ENCODE assay signal across 18 mouse cellular contexts in the genomic region with DNA sequence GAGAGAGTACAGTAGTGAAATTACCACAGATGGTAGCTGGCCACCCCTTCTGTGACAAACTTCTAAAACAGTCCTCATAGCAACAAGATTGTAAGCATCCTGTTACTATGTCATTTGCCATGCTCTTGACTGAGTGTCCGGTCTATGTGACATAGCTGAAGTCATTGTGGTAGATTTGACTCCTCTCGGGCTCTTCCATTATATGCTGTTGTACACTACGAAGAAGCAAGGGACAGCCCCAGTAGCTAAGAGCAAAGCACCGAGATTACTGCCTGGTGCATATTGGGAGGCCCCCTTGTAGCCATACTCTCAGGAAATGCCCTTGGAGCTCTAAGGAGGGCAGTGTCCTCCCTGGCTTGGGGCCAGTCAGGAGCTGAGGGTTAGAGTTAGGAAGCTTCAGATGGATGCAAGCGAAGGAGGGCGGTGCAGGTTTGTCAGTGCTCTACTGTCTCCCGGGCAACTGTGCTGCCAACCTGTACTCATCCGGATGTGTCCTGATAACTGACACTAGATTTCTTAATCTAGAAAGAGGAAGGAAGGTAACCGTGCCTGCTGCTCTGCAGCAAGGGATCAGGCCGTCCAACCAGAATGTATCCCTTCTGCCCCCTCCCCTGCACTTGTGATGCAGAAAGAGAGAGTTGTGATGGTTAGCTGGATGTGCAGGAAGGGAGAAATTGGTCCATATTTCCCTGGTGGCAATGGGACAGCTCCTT. TPM values are rescaled to one million over a fixed set of nuclear protein-coding genes. Genes with fewer than 3 reads are reported as not detected.
DNase-seq lines count a peak whose midpoint lies in the region; ATAC-seq and TF ChIP-seq lines count a peak whose summit lies in the region.
"Had no signal": no experiment of that assay in that cellular context is flagged by ENCODE, and none has a peak within 500 bp of the region (broad histone marks: within the 10 kb centered on the region; RNA-seq: fewer than 3 reads in every experiment).

No protein-coding gene starts in this region.

- H3K36me3 ChIP-seq in forebrain, embryonic 12.5 days (replicated peaks): peaks cover 11% of the 10 kb centered on the region
- H3K36me3 ChIP-seq in forebrain, embryonic 15.5 days: peaks cover 6% of the 10 kb centered on the region; the same call in 1 of the 2 replicates
- H3K36me3 ChIP-seq in midbrain, embryonic 14.5 days (ENCODE audit: control insufficient read depth, insufficient read depth, low read length): peaks cover 14% of the 10 kb centered on the region
- peaks cover 5% of the 10 kb centered on the region for H3K36me3 ChIP-seq in midbrain, postnatal 0 days (ENCODE audit: insufficient read depth, low read length)
- H3K36me3 ChIP-seq in limb, embryonic 12.5 days: peaks cover 21% of the 10 kb centered on the region

- H3K4me2 ChIP-seq in forebrain, embryonic 12.5 days: no peak overlapping the region
- H3K4me2 ChIP-seq in forebrain, embryonic 15.5 days (replicated peaks): no peak overlapping the region
- no peak overlapping the region for H3K4me2 ChIP-seq in midbrain, embryonic 14.5 days (ENCODE audit: low read length)
- no peak overlapping the region for H3K4me2 ChIP-seq in midbrain, postnatal 0 days (ENCODE audit: low read depth, low read length, poor library complexity, severe bottlenecking)
- no peak overlapping the region for H3K4me2 ChIP-seq in limb, embryonic 12.5 days
- H3K4me2 ChIP-seq: embryonic facial prominence, embryonic 13.5 days; heart, embryonic 12.5 days; liver, embryonic 13.5 days had no signal

- H3K4me3 ChIP-seq in forebrain, embryonic 12.5 days (replicated peaks): no peak overlapping the region
- no peak overlapping the region for H3K4me3 ChIP-seq in forebrain, embryonic 15.5 days
- H3K4me3 ChIP-seq in midbrain, embryonic 14.5 days (replicated peaks; ENCODE audit: low read depth, low read length): no peak overlapping the region
- no peak overlapping the region for H3K4me3 ChIP-seq in midbrain, postnatal 0 days (ENCODE audit: low read depth, low read length)
- H3K4me3 ChIP-seq in limb, embryonic 12.5 days (replicated peaks): no peak overlapping the region
- H3K4me3 ChIP-seq: embryonic facial prominence, embryonic 13.5 days; heart, embryonic 12.5 days; liver, embryonic 13.5 days had no signal

- H3K9ac ChIP-seq in forebrain, embryonic 12.5 days: no peak overlapping the region
- no peak overlapping the region for H3K9ac ChIP-seq in forebrain, embryonic 15.5 days (replicated peaks)
- H3K9ac ChIP-seq in midbrain, embryonic 14.5 days (replicated peaks; ENCODE audit: low read length): no peak overlapping the region
- H3K9ac ChIP-seq in midbrain, postnatal 0 days (replicated peaks; ENCODE audit: low read length, poor library complexity, severe bottlenecking): no peak overlapping the region
- no peak overlapping the region for H3K9ac ChIP-seq in limb, embryonic 12.5 days (replicated peaks)
- H3K9ac ChIP-seq: embryonic facial prominence, embryonic 13.5 days; heart, embryonic 12.5 days; liver, embryonic 13.5 days had no signal

- 0 out of 2 replicates have a peak overlapping the region, but pooled peaks have one; percentile 8 for H3K27ac ChIP-seq in forebrain, embryonic 12.5 days
- H3K27ac ChIP-seq in forebrain, embryonic 15.5 days (replicated peaks): no peak overlapping the region
- 0 out of 2 replicates have a peak overlapping the region, but pooled peaks have one; percentile 49 for H3K27ac ChIP-seq in midbrain, embryonic 14.5 days (replicated peaks; ENCODE audit: low read depth, low read length)
- H3K27ac ChIP-seq in midbrain, postnatal 0 days (ENCODE audit: low read depth, low read length): no peak overlapping the region
- peak overlapping the region; percentile 56 for H3K27ac ChIP-seq in limb, embryonic 12.5 days
- H3K27ac ChIP-seq: embryonic facial prominence, embryonic 13.5 days; liver, embryonic 13.5 days had no signal

- no peaks in the 10 kb centered on the region for H3K27me3 ChIP-seq in forebrain, embryonic 12.5 days
- H3K27me3 ChIP-seq in forebrain, embryonic 15.5 days: no peaks in the 10 kb centered on the region
- H3K27me3 ChIP-seq in midbrain, embryonic 14.5 days (ENCODE audit: control insufficient read depth, insufficient read depth, low read length): no peaks in the 10 kb centered on the region
- no peaks in the 10 kb centered on the region for H3K27me3 ChIP-seq in midbrain, postnatal 0 days (ENCODE audit: insufficient read depth, low read length)
- no peaks in the 10 kb centered on the region for H3K27me3 ChIP-seq in limb, embryonic 12.5 days
- H3K27me3 ChIP-seq: embryonic facial prominence, embryonic 13.5 days; heart, embryonic 12.5 days; liver, embryonic 13.5 days had no signal

- TF ChIP-seq CTCF in midbrain, postnatal 0 days (IDR thresholded peaks at IDR 0.05): no peak

- DNase-seq in midbrain, embryonic 14.5 days: no peak
- no peak for DNase-seq in midbrain, postnatal 0 days (ENCODE audit: low spot score)
- DNase-seq in embryo, embryonic 10.5 days (ENCODE audit: low spot score): no peak
- no peak for DNase-seq in natural killer cell, adult 2 months (ENCODE audit: low spot score in 2 of 2)
- DNase-seq: adrenal gland, postnatal 10 days; cerebellum, adult 18-20 months; heart, postnatal 36 days; kidney, adult 9 months; kidney, postnatal 4 days; lung, postnatal 10 days; right cerebral cortex, postnatal 4 days; thymus, postnatal 14 days had no signal

- 92% methylated on average over 10 of the region's 10 CpGs for WGBS in forebrain, embryonic 12.5 days
- 90% methylated on average over 10 of the region's 10 CpGs for WGBS in forebrain, embryonic 15.5 days
- 79% methylated on average over 10 of the region's 10 CpGs for WGBS in midbrain, embryonic 14.5 days
- 79% methylated on average over 10 of the region's 10 CpGs for WGBS in midbrain, postnatal 0 days
- 87% methylated on average over 10 of the region's 10 CpGs for WGBS in limb, embryonic 12.5 days

- no peaks in the 10 kb centered on the region for H3K9me3 ChIP-seq in forebrain, embryonic 12.5 days
- H3K9me3 ChIP-seq in forebrain, embryonic 15.5 days: no peaks in the 10 kb centered on the region
- H3K9me3 ChIP-seq in midbrain, embryonic 14.5 days (ENCODE audit: control insufficient read depth, low read length): no peaks in the 10 kb centered on the region
- no peaks in the 10 kb centered on the region for H3K9me3 ChIP-seq in midbrain, postnatal 0 days (ENCODE audit: low read length)
- H3K9me3 ChIP-seq in limb, embryonic 12.5 days: no peaks in the 10 kb centered on the region
- H3K9me3 ChIP-seq: embryonic facial prominence, embryonic 13.5 days; heart, embryonic 12.5 days; liver, embryonic 13.5 days had no signal

- peaks cover 27% of the 10 kb centered on the region for H3K4me1 ChIP-seq in forebrain, embryonic 12.5 days
- peaks cover 15% of the 10 kb centered on the region for H3K4me1 ChIP-seq in forebrain, embryonic 15.5 days
- H3K4me1 ChIP-seq in midbrain, embryonic 14.5 days (ENCODE audit: control insufficient read depth, insufficient read depth, low read length): peaks cover 42% of the 10 kb centered on the region
- H3K4me1 ChIP-seq in midbrain, postnatal 0 days (ENCODE audit: insufficient read depth, low read length): no peaks in the 10 kb centered on the region; the same call in 1 of the 2 replicates
- peaks cover 27% of the 10 kb centered on the region for H3K4me1 ChIP-seq in limb, embryonic 12.5 days (replicated peaks)

- no peak for ATAC-seq in forebrain, embryonic 12.5 days (ENCODE audit: low FRiP score)
- no peak for ATAC-seq in forebrain, embryonic 15.5 days (replicated peaks)
- no peak for ATAC-seq in midbrain, embryonic 14.5 days (ENCODE audit: low FRiP score, low TSS enrichment)
- ATAC-seq in midbrain, postnatal 0 days (ENCODE audit: low FRiP score): no peak
- ATAC-seq in limb, embryonic 12.5 days (ENCODE audit: insufficient number of reproducible peaks, insufficient read depth, low FRiP score, low TSS enrichment, low read depth): no peak

RNA-seq across cellular contexts. Expression of gene Ctnnbl1, which starts 55.8 kb away (rescaled TPM):
- polyA plus RNA-seq in forebrain, embryonic 12.5 days (2016; fragmentation: Nextera tagmentation; extraction: Ambion mirVana): 100 and 101 TPM in 2 replicates
- 81.1 and 82.5 TPM in 2 replicates for polyA plus RNA-seq in forebrain, embryonic 15.5 days (2015; fragmentation: Nextera tagmentation; extraction: Ambion mirVana)
- 61.2 and 78.7 TPM in 2 replicates for polyA plus RNA-seq in midbrain, embryonic 14.5 days (2014; fragmentation: Nextera tagmentation; extraction: Ambion mirVana)
- total RNA-seq in midbrain, postnatal 0 days (2014; rRNA removed): 33.7 and 40.0 TPM in 2 replicates
- 44.7 and 45.5 TPM in 2 replicates for polyA plus RNA-seq in midbrain, postnatal 0 days (2015; fragmentation: Nextera tagmentation; extraction: Ambion mirVana)
- polyA plus RNA-seq in limb, embryonic 12.5 days (2016; fragmentation: Nextera tagmentation; extraction: Ambion mirVana): 76.6 and 79.3 TPM in 2 replicates

Comparison
In these comparisons a context has a peak if more than half of its experiments do, and no peak if none do; other contexts are left out.
1. H3K27ac ChIP-seq: peak in forebrain, embryonic 12.5 days (single experiment), midbrain, embryonic 14.5 days (single experiment) and limb, embryonic 12.5 days (single experiment); none in forebrain, embryonic 15.5 days (single experiment) and midbrain, postnatal 0 days (single experiment).